Mouse (Mus musculus) bone marrow macrophage, adult 2 months (primary cell): Measurements from ENCODE around the gene Usp50.

Experiments
- CTCF ChIP-seq: IDR thresholded peaks from 2 replicates; pipeline ENCODE4 v1.5.1; 2012; ENCODE audit warnings: low read depth, mild to moderate bottlenecking, low read length, moderate library complexity
- POLR2A ChIP-seq: IDR thresholded peaks from 2 replicates; pipeline ENCODE4 v1.6.1; 2012; ENCODE audit warnings: mild to moderate bottlenecking, low read depth, low read length, borderline replicate concordance

- TF ChIP-seq CTCF (no peak), POLR2A (no peak)
These were observed 15.2 kb upstream of the Usp50 start for GRCm38 (mm10) chr2:126798455-126798854.
